Mouse (Mus musculus) MEL (cell line): ENCODE data around the gene Ak7. TPM values are rescaled to one million over a fixed set of nuclear protein-coding genes. Genes with fewer than 3 reads are reported as not detected.
A peak's percentile ranks its signal among the peaks of the same experiment; 100 is the strongest.

Source experiments
- DNase-seq: peaks from one replicate; pipeline ENCODE4 v3.0.0; 2011; ENCODE audit warnings: low read depth, low spot score
- H3K27ac ChIP-seq: 2 replicates; pipeline ENCODE4 v1.5.1; 2012; ENCODE audit warnings: low read depth, mild to moderate bottlenecking, control low read depth, low read length, moderate library complexity; ENCODE audit not compliant: control insufficient read depth
- H3K27me3 ChIP-seq, 2 experiments: fragments of 150-350 bp in 1 of 2; sonication (generic) in 1 of 2; 2 replicates each; pipeline ENCODE4 v1.6.1; 2012; ENCODE audit warnings: low read length in 2 of 2, mild to moderate bottlenecking in 2 of 2, improper control_type of control experiment in 1 of 2, moderate library complexity in 1 of 2; ENCODE audit not compliant: insufficient read depth in 2 of 2, control insufficient read depth in 1 of 2
- H3K36me3 ChIP-seq, 2 experiments: 2 replicates each; pipeline ENCODE4 v1.6.1; 2012 to 2014; ENCODE audit warnings: low read length in 2 of 2, improper control_type of control experiment in 1 of 2, inconsistent platforms in 1 of 2, mild to moderate bottlenecking in 1 of 2; ENCODE audit not compliant: insufficient read depth in 2 of 2, control insufficient read depth in 1 of 2
- H3K4me1 ChIP-seq, 2 experiments: fragments of 150-350 bp in 1 of 2; sonication (generic) in 1 of 2; 2 replicates each; pipeline ENCODE4 v1.6.1; 2012; ENCODE audit warnings: low read length in 2 of 2, improper control_type of control experiment in 1 of 2, mild to moderate bottlenecking in 1 of 2; ENCODE audit not compliant: insufficient read depth in 2 of 2, control insufficient read depth in 1 of 2
- H3K4me3 ChIP-seq, 2 experiments: fragments of 150-350 bp in 1 of 2; sonication (generic) in 1 of 2; 2 replicates each; pipeline ENCODE4 v1.5.1; 2012; ENCODE audit warnings: low read depth in 2 of 2, low read length in 2 of 2, mild to moderate bottlenecking in 2 of 2, moderate library complexity in 2 of 2, control low read depth in 1 of 2, improper control_type of control experiment in 1 of 2; ENCODE audit not compliant: control insufficient read depth in 1 of 2, insufficient read depth in 1 of 2
- H3K79me2 ChIP-seq: 2 replicates; pipeline ENCODE4 v1.6.1; 2012; ENCODE audit warnings: mild to moderate bottlenecking, low read length, moderate library complexity; ENCODE audit not compliant: control insufficient read depth, poor library complexity, insufficient read depth
- H3K9ac ChIP-seq: 2 replicates; pipeline ENCODE4 v1.6.1; 2012; ENCODE audit warnings: low read depth, mild to moderate bottlenecking, control low read depth, low read length, moderate library complexity; ENCODE audit not compliant: control insufficient read depth, poor library complexity, severe bottlenecking
- H3K9me3 ChIP-seq: fragments of 150-350 bp; sonication (generic); replicated peaks from 2 replicates; pipeline ENCODE4 v1.6.1; 2012; ENCODE audit warnings: mild to moderate bottlenecking, low read length, improper control_type of control experiment, moderate library complexity; ENCODE audit not compliant: insufficient read depth
- BHLHE40 ChIP-seq: IDR thresholded peaks from 2 replicates; pipeline ENCODE4 v1.6.1; 2012; ENCODE audit warnings: low read depth, mild to moderate bottlenecking, inconsistent platforms, low read length, improper control_type of control experiment, borderline replicate concordance
- CHD2 ChIP-seq: IDR thresholded peaks from 2 replicates; pipeline ENCODE4 v1.6.1; 2011; ENCODE audit warnings: low read length, improper control_type of control experiment
- CTCF ChIP-seq, 3 experiments: IDR thresholded peaks in 2 of 3; conservative IDR thresholded peaks in 1 of 3; 2 replicates each; pipeline ENCODE4 v1.5.1; 2011 to 2012; ENCODE audit warnings: low read length in 3 of 3, low read depth in 2 of 3, mild to moderate bottlenecking in 2 of 3, improper control_type of control experiment in 1 of 3, inconsistent platforms in 1 of 3, mixed read lengths in 1 of 3, moderate library complexity in 1 of 3; ENCODE audit not compliant: control insufficient read depth in 1 of 3, insufficient read depth in 1 of 3, poor library complexity in 1 of 3, severe bottlenecking in 1 of 3
- ELF1 ChIP-seq: IDR thresholded peaks from 2 replicates; pipeline ENCODE4 v1.6.1; 2014; ENCODE audit warnings: low read depth, mild to moderate bottlenecking, inconsistent platforms, low read length, improper control_type of control experiment, moderate library complexity
- EP300 ChIP-seq, 2 experiments: IDR thresholded peaks; 2 replicates each; pipeline ENCODE4 v1.6.1; 2011; ENCODE audit warnings: improper control_type of control experiment in 2 of 2, low read length in 2 of 2, low read depth in 1 of 2, mild to moderate bottlenecking in 1 of 2
- GABPA ChIP-seq: IDR thresholded peaks from 2 replicates; pipeline ENCODE4 v1.6.1; 2012; ENCODE audit warnings: low read depth, mild to moderate bottlenecking, inconsistent platforms, low read length, improper control_type of control experiment, moderate library complexity
- GATA1 ChIP-seq: IDR thresholded peaks from 2 replicates; pipeline ENCODE4 v1.6.1; 2011; ENCODE audit warnings: low read depth, low read length, improper control_type of control experiment
- HCFC1 ChIP-seq: IDR thresholded peaks from 2 replicates; pipeline ENCODE4 v1.6.1; 2012; ENCODE audit warnings: low read depth, mild to moderate bottlenecking, inconsistent platforms, low read length, improper control_type of control experiment, moderate library complexity
- JUND ChIP-seq: IDR thresholded peaks from 2 replicates; pipeline ENCODE4 v1.6.1; 2011; ENCODE audit warnings: low read depth, mild to moderate bottlenecking, improper control_type of control experiment, low read length
- KAT2A ChIP-seq: conservative IDR thresholded peaks from 2 replicates; pipeline ENCODE4 v1.6.1; 2012; ENCODE audit warnings: low read depth, low read length, improper control_type of control experiment, inconsistent platforms
- MAFK ChIP-seq: IDR thresholded peaks from 2 replicates; pipeline ENCODE4 v1.6.1; 2011; ENCODE audit warnings: low read depth, mild to moderate bottlenecking, low read length, improper control_type of control experiment, borderline replicate concordance
- MAX ChIP-seq: IDR thresholded peaks from 2 replicates; pipeline ENCODE4 v1.6.1; 2011; ENCODE audit warnings: low read length, improper control_type of control experiment
- MXI1 ChIP-seq: IDR thresholded peaks from 2 replicates; pipeline ENCODE4 v1.6.1; 2011; ENCODE audit warnings: mild to moderate bottlenecking, low read depth, low read length, improper control_type of control experiment
- MYC ChIP-seq: IDR thresholded peaks from 2 replicates; pipeline ENCODE4 v1.6.1; 2011; ENCODE audit warnings: low read depth, mild to moderate bottlenecking, low read length, improper control_type of control experiment, moderate library complexity
- NELFE ChIP-seq: IDR thresholded peaks from 2 replicates; pipeline ENCODE4 v1.6.1; 2011; ENCODE audit warnings: low read depth, low read length, improper control_type of control experiment
- POLR2A ChIP-seq, 2 experiments: IDR thresholded peaks; 2 replicates each; pipeline ENCODE4 v1.6.1; 2011 to 2012; ENCODE audit warnings: low read length in 2 of 2, mild to moderate bottlenecking in 2 of 2, control low read depth in 1 of 2, improper control_type of control experiment in 1 of 2, low read depth in 1 of 2, moderate library complexity in 1 of 2; ENCODE audit not compliant: control insufficient read depth in 1 of 2, insufficient read depth in 1 of 2, poor library complexity in 1 of 2
- POLR2AphosphoS2 ChIP-seq: IDR thresholded peaks from 2 replicates; pipeline ENCODE4 v1.6.1; 2011; ENCODE audit warnings: low read length, improper control_type of control experiment
- POLR2AphosphoS5 ChIP-seq: IDR thresholded peaks from 2 replicates; pipeline ENCODE4 v1.6.1; 2012; ENCODE audit warnings: low read depth, borderline replicate concordance, mild to moderate bottlenecking, inconsistent platforms, low read length, moderate library complexity, mixed read lengths
- RAD21 ChIP-seq: IDR thresholded peaks from 2 replicates; pipeline ENCODE4 v1.6.1; 2011; ENCODE audit warnings: mild to moderate bottlenecking, low read depth, low read length, improper control_type of control experiment
- RCOR1 ChIP-seq: IDR thresholded peaks from 2 replicates; pipeline ENCODE4 v1.6.1; 2012; ENCODE audit warnings: low read depth, mild to moderate bottlenecking, inconsistent platforms, low read length, improper control_type of control experiment
- SIN3A ChIP-seq: IDR thresholded peaks from 2 replicates; pipeline ENCODE4 v1.6.1; 2012; ENCODE audit warnings: low read length, improper control_type of control experiment, inconsistent platforms
- SMC3 ChIP-seq: IDR thresholded peaks from 2 replicates; pipeline ENCODE4 v1.6.1; 2011; ENCODE audit warnings: low read depth, low read length, improper control_type of control experiment
- TBP ChIP-seq: IDR thresholded peaks from 2 replicates; pipeline ENCODE4 v1.8.0; 2011; ENCODE audit warnings: low read depth, low read length, improper control_type of control experiment
- UBTF ChIP-seq: IDR thresholded peaks from 2 replicates; pipeline ENCODE4 v1.6.1; 2012; ENCODE audit warnings: low read depth, mild to moderate bottlenecking, inconsistent platforms, low read length, improper control_type of control experiment, moderate library complexity, borderline replicate concordance; ENCODE audit not compliant: insufficient read depth
- USF1 ChIP-seq: IDR thresholded peaks from 2 replicates; pipeline ENCODE4 v1.6.1; 2014; ENCODE audit warnings: low read depth, mild to moderate bottlenecking, inconsistent platforms, low read length, improper control_type of control experiment, moderate library complexity
- USF2 ChIP-seq, 2 experiments: IDR thresholded peaks; 2 replicates each; pipeline ENCODE4 v1.6.1; 2011 to 2012; ENCODE audit warnings: improper control_type of control experiment in 2 of 2, low read length in 2 of 2, borderline replicate concordance in 1 of 2, inconsistent platforms in 1 of 2, low read depth in 1 of 2, mild to moderate bottlenecking in 1 of 2; ENCODE audit not compliant: insufficient read depth in 1 of 2
- ZC3H11A ChIP-seq: IDR thresholded peaks from 2 replicates; pipeline ENCODE4 v1.6.1; 2012; ENCODE audit warnings: low read depth, mild to moderate bottlenecking, inconsistent platforms, low read length, improper control_type of control experiment
- ZMIZ1 ChIP-seq: IDR thresholded peaks from 2 replicates; pipeline ENCODE4 v1.6.1; 2012; ENCODE audit warnings: low read depth, mild to moderate bottlenecking, inconsistent platforms, low read length, improper control_type of control experiment, moderate library complexity
- ZNF384 ChIP-seq: IDR thresholded peaks from 2 replicates; pipeline ENCODE4 v1.6.1; 2012; ENCODE audit warnings: low read depth, mild to moderate bottlenecking, inconsistent platforms, low read length, improper control_type of control experiment
- polyA plus RNA-seq, 2 experiments: library from polyadenylated mRNA; stranded (reverse) in 1 of 2; unstranded in 1 of 2; fragments of >175 nt in 1 of 2; fragments of >200 nt in 1 of 2; gene quantifications; 2 replicates each; pipeline versions ENCODE4 v1.2.1 to v1.2.4; 2012; ENCODE audit warnings: low replicate concordance in 2 of 2, low read depth in 1 of 2; ENCODE audit not compliant: insufficient read length in 2 of 2, insufficient read depth in 1 of 2, missing spikeins in 1 of 2
- total RNA-seq: library from RNA; depleted of rRNA; stranded (reverse); fragments of 300-350 nt; gene quantifications from 2 replicates; pipeline ENCODE4 v1.2.3, GENCODE M21; 2012

Ak7 gene
- total and polyA plus RNA-seq, 3 experiments: 0.31 to 0.36 TPM; not detected in 1

DNA sequence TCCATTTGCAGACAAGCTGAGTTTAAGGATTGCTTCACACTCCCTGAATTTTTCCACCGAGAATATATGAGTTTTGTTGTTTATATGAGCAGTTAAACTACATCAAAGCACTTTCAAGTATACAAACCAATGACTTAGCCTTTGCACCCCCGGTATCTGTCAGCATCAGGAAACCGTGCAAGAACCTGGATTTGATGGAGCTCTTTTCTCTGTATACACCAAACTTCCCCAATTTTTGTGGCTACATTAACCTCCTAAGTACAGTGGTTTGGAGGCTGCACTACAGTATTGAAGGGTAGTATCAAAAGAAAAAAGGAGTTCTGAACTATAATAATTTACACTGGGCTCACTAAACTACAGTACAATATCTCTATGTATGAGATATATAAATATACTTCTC lies 27.0 kb upstream of the Ak7 start:
- Histone ChIP-seq H3K36me3 (peaks cover 19 to 21% of the 10 kb centered on the region in 2 experiments), H3K4me1 (peaks cover 0 to 12% of the 10 kb centered on the region in 2 experiments)

DNA sequence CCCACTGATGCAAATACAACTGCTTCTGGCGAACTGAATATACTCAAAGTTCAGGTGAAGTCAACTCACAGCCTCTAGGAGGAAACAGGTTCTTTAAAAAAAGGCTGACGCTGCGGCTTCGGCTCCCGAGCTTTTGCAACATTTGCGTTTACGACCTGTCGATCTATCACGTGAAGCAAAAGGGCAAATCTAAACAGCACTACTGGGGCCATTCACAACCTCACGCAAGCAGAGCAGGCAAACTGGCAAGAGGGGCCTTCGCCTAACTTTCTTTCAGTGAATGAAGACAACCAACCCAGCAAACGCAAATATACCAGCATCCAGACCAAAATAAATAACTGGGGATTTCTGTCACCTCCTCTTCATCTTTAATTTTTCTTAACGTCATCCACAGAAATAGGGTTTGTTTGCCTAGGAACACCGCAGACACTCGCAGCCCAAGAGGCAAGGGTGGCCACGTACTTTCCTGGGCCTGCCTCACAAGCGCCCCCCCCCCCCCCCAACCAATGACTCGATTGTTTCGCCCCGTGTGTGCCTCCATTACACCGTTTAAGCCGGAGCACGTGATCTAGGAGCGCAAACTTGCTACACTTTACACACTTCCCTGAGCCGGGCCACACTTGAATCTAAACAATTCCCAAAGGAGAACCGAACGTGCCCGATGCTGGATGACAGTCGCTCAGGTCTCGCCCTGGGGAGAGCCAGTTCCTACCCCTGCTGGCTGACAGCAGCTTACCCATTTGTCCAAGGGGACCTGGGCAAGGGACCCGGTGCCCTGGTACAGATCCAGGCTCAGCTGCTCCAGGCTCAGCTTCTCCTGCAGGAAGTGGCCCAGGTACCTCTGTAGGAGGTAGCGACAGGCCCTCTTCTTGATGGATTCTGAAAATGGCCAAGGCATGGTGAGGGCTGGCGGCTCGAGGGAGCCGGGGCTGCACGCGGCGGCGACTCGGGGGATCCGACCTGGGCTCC lies 21.6 kb upstream of the Ak7 start, which contains the start of gene Gskip:
Gskip (plus strand) TSS at position 897 of the 969 bp plus-strand sequence.
- Histone ChIP-seq H3K36me3 (peaks cover 12 to 31% of the 10 kb centered on the region in 2 experiments), H3K4me1 (peaks cover 1 to 22% of the 10 kb centered on the region in 2 experiments), H3K79me2 (peaks cover 56% of the 10 kb centered on the region), H3K27me3 (no peaks in the 10 kb centered on the region), H3K9ac (peak within 1 kb of the TSS; percentile 99), H3K9me3 (no peaks in the 10 kb centered on the region), H3K4me3 (peak within 1 kb of the TSS; percentile 95 to 100), H3K27ac (peak within 1 kb of the TSS; percentile 75)
- DNase-seq: peak; percentile 89
- TF ChIP-seq NELFE (peak; percentile 35; the same call in 1 of the 2 replicates), ELF1 (no peak), UBTF (no peak), MYC (no peak), CTCF (IDR thresholded peaks at IDR 0.05 in 2 of 3, conservative IDR thresholded peaks at IDR 0.05 in 1 of 3; ENCODE audit: control insufficient read depth in 1 of 3, insufficient read depth in 1 of 3, low read depth in 2 of 3, low read length in 3 of 3, poor library complexity in 1 of 3, severe bottlenecking in 1 of 3) (0 out of 6 replicates have a peak, but pooled peaks of 1 of the 3 experiments have one; percentile 4), GABPA (no peak), SIN3A (peak; percentile 78), HCFC1 (peak; percentile 79), ZMIZ1 (no peak), KAT2A (peak; percentile 51; the same call in 1 of the 2 replicates), JUND (no peak), POLR2A (IDR thresholded peaks at IDR 0.05; ENCODE audit: control insufficient read depth in 1 of 2, insufficient read depth in 1 of 2, low read depth in 1 of 2, low read length in 2 of 2, poor library complexity in 1 of 2) (peak; percentile 13 to 76; a peak in 2 of 4 replicates), POLR2AphosphoS5 (no peak), RCOR1 (no peak), TBP (peak; percentile 84), ZC3H11A (no peak), CHD2 (no peak), MXI1 (peak; percentile 83), USF2 (IDR thresholded peaks at IDR 0.05; ENCODE audit: borderline replicate concordance in 1 of 2, insufficient read depth in 1 of 2, low read depth in 1 of 2, low read length in 2 of 2) (peak; percentile 30 to 67; a peak in 3 of 4 replicates), GATA1 (no peak), BHLHE40 (peak; percentile 91), EP300 (IDR thresholded peaks at IDR 0.05; ENCODE audit: low read depth in 1 of 2, low read length in 2 of 2) (no peak), SMC3 (no peak)

More for the DNA sequence above, 27.0 kb upstream of the Ak7 start:
- TF ChIP-seq POLR2AphosphoS2 (no peak), KAT2A (no peak), ZMIZ1 (no peak), CHD2 (no peak), ZNF384 (no peak), MXI1 (no peak), RCOR1 (no peak), GABPA (no peak), CTCF (IDR thresholded peaks at IDR 0.05 in 2 of 3, conservative IDR thresholded peaks at IDR 0.05 in 1 of 3; ENCODE audit: control insufficient read depth in 1 of 3, insufficient read depth in 1 of 3, low read depth in 2 of 3, low read length in 3 of 3, poor library complexity in 1 of 3, severe bottlenecking in 1 of 3) (no peak), MAFK (no peak), RAD21 (no peak), USF1 (no peak), MAX (no peak), SIN3A (no peak), GATA1 (no peak), ELF1 (no peak)
- DNase-seq: no peak
- Histone ChIP-seq H3K9me3 (no peaks in the 10 kb centered on the region), H3K9ac (no peak overlapping the region), H3K4me3 (no peak overlapping the region), H3K79me2 (peaks cover 44% of the 10 kb centered on the region), H3K27me3 (no peaks in the 10 kb centered on the region), H3K27ac (no peak overlapping the region)
